Mouse (Mus musculus) small intestine, adult 2 months (tissue): Measurements from ENCODE around the gene Ncam2. TPM values are rescaled to one million over a fixed set of nuclear protein-coding genes. Genes with fewer than 3 reads are reported as not detected.
"Not testable (repeated sequence)": the region's sequence is repeated elsewhere in the genome, so short reads cannot be mapped to it uniquely, and the experiment has no call there.

ENCODE experiments used
- H3K27ac ChIP-seq: fragments of 200-500 bp; 2 replicates; pipeline ENCODE4 v1.5.1; 2012; ENCODE audit warnings: low read depth, low read length, control low read depth, inconsistent platforms; ENCODE audit not compliant: insufficient read depth
- H3K27me3 ChIP-seq: fragments of 200-500 bp; 2 replicates; pipeline ENCODE4 v1.6.1; 2012; ENCODE audit warnings: mild to moderate bottlenecking, moderate library complexity, low read length, inconsistent platforms; ENCODE audit not compliant: control insufficient read depth, insufficient read depth
- H3K36me3 ChIP-seq: fragments of 200-500 bp; 2 replicates; pipeline ENCODE4 v1.6.1; 2012; ENCODE audit warnings: mild to moderate bottlenecking, low read length, control low read depth, inconsistent platforms; ENCODE audit not compliant: control insufficient read depth, insufficient read depth
- H3K4me1 ChIP-seq: fragments of 200-500 bp; 2 replicates; pipeline ENCODE4 v1.6.1; 2012; ENCODE audit warnings: low read length, inconsistent platforms, mixed read lengths; ENCODE audit not compliant: control insufficient read depth, insufficient read depth, insufficient read length
- H3K4me3 ChIP-seq: fragments of 200-500 bp; 2 replicates; pipeline ENCODE4 v1.5.1; 2012; ENCODE audit warnings: low read depth, mild to moderate bottlenecking, control low read depth, inconsistent platforms, low read length, moderate library complexity
- CTCF ChIP-seq: fragments of 200-500 bp; IDR thresholded peaks from 2 replicates; pipeline ENCODE4 v1.5.1; 2012; ENCODE audit warnings: low read depth, mild to moderate bottlenecking, control low read depth, inconsistent platforms, low read length, moderate library complexity, mixed read lengths; ENCODE audit not compliant: insufficient replicate concordance, insufficient read length; ENCODE audit errors: extremely low read depth
- POLR2A ChIP-seq: fragments of 200-500 bp; IDR thresholded peaks from 2 replicates; pipeline ENCODE4 v1.6.1; 2012; ENCODE audit warnings: low read depth, mild to moderate bottlenecking, control low read depth, inconsistent platforms, low read length, moderate library complexity
- WGBS: fragments of 180-500 bp; shearing (Covaris S2); methylation state at CpG from one replicate; pipeline ENCODE4 v1.1.7; 2018; 5-methylcytosine and 5-hydroxymethylcytosine counted together
- polyA plus RNA-seq: library from polyadenylated mRNA; depleted of rRNA; stranded (reverse); fragments of >200 nt; gene quantifications from 2 replicates; pipeline ENCODE4 v1.2.3, GENCODE M21; 2012

The Ncam2 gene
- polyA plus RNA-seq, 1 experiment = not detected

GRCm38 (mm10) chr16:81437091-81437867, 236.8 kb downstream of the Ncam2 start:
- Histone ChIP-seq H3K27ac (no peak overlapping the region), H3K4me1 (no peaks in the 10 kb centered on the region), H3K4me3 (no peak overlapping the region), H3K36me3 (no peaks in the 10 kb centered on the region), H3K27me3 (no peaks in the 10 kb centered on the region)
- no peak for TF ChIP-seq POLR2A
- TF ChIP-seq CTCF = no peak
- 72% methylated on average over 5 of the region's 5 CpGs for WGBS

GRCm38 (mm10) chr16:81437868-81438249, 237.4 kb downstream of the Ncam2 start:
- WGBS = 78% methylated on average over 2 of the region's 2 CpGs

GRCm38 (mm10) chr16:81450851-81451250, 250.4 kb downstream of the Ncam2 start:
- 94% methylated on average over 5 of the region's 5 CpGs for WGBS
- TF ChIP-seq POLR2A = no peak
- no peak for TF ChIP-seq CTCF
- Histone ChIP-seq H3K27me3 (no peaks in the 10 kb centered on the region), H3K4me3 (no peak overlapping the region), H3K27ac (no peak overlapping the region), H3K36me3 (no peaks in the 10 kb centered on the region), H3K4me1 (no peaks in the 10 kb centered on the region)

More at GRCm38 (mm10) chr16:81437868-81438249, 237.4 kb downstream of the Ncam2 start:
- no peaks in the 10 kb centered on the region for H3K36me3 ChIP-seq
- TF ChIP-seq POLR2A (no peak), CTCF (no peak)
- H3K4me1 ChIP-seq = no peaks in the 10 kb centered on the region
- no peak overlapping the region for H3K27ac ChIP-seq
- H3K4me3 ChIP-seq = no peak overlapping the region
- no peaks in the 10 kb centered on the region for H3K27me3 ChIP-seq

GRCm38 (mm10) chr16:81452988-81453387, 252.5 kb downstream of the Ncam2 start:
- 56% methylated on average over 2 of the region's 2 CpGs for WGBS
- H3K36me3 ChIP-seq = no peaks in the 10 kb centered on the region
- H3K27me3 ChIP-seq = no peaks in the 10 kb centered on the region
- no peaks in the 10 kb centered on the region for H3K4me1 ChIP-seq
- H3K4me3 ChIP-seq = no peak overlapping the region
- TF ChIP-seq POLR2A (no peak), CTCF (no peak)
- H3K27ac ChIP-seq = no peak overlapping the region

- WGBS = 87% methylated on average over 2 of the region's 2 CpGs
- H3K4me3 ChIP-seq = no peak overlapping the region
- H3K4me1 ChIP-seq = no peaks in the 10 kb centered on the region
- no peaks in the 10 kb centered on the region for H3K27me3 ChIP-seq
- TF ChIP-seq CTCF = no peak
- TF ChIP-seq POLR2A = no peak
- no peaks in the 10 kb centered on the region for H3K36me3 ChIP-seq
- H3K27ac ChIP-seq = no peak overlapping the region
Measured at GRCm38 (mm10) chr16:81454472-81454871, 254.0 kb downstream of the Ncam2 start.

- H3K4me3 ChIP-seq, H3K36me3 ChIP-seq, H3K27ac ChIP-seq, H3K27me3 ChIP-seq, H3K4me1 ChIP-seq: not testable (repeated sequence)
- WGBS = 76% methylated on average over 2 of the region's 2 CpGs
Measured at GRCm38 (mm10) chr16:81462731-81463130, 262.2 kb downstream of the Ncam2 start.

- no peak for TF ChIP-seq CTCF
- TF ChIP-seq POLR2A = no peak
- Histone ChIP-seq H3K27me3 (no peaks in the 10 kb centered on the region), H3K36me3 (no peaks in the 10 kb centered on the region), H3K4me1 (no peaks in the 10 kb centered on the region), H3K27ac (no peak overlapping the region), H3K4me3 (no peak overlapping the region)
- 36% methylated on average over 1 of the region's 1 CpGs for WGBS
Measured at GRCm38 (mm10) chr16:81472925-81473324, 272.4 kb downstream of the Ncam2 start.
